ENCODE assay signal across 13 mouse cellular contexts in the genomic region with DNA sequence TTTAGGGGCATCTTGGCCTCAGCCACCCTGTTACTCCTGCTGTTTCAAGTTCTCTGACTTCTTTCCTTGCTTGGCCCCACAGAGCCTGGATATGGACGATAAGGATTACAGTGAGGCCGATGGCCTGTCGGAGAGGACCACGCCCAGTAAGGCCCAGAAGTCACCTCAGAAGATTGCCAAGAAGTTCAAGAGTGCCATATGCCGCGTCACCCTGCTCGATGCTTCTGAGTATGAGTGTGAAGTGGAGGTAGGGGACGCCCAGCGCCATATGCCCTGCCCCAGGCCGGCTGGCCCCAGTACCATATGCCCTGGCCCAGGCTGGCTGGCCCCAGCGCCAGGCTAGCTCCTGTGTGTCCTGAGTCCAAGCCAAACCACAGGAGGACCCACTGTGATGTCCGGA. TPM values are rescaled to one million over a fixed set of nuclear protein-coding genes. Genes with fewer than 3 reads are reported as not detected.
DNase-seq lines count a peak whose midpoint lies in the region; ATAC-seq and TF ChIP-seq lines count a peak whose summit lies in the region.
"Had no signal": no experiment of that assay in that cellular context is flagged by ENCODE, and none has a peak within 500 bp of the region (broad histone marks: within the 10 kb centered on the region; RNA-seq: fewer than 3 reads in every experiment).

No protein-coding gene starts in this region.

- H3K4me2 ChIP-seq in hindbrain, postnatal 0 days (ENCODE audit: low read depth, low read length), result no peak overlapping the region
- H3K4me2 ChIP-seq in hindbrain, embryonic 14.5 days (replicated peaks), result no peak overlapping the region
- H3K4me2 ChIP-seq: embryonic facial prominence, embryonic 13.5 days had no signal

- H3K4me1 ChIP-seq in hindbrain, postnatal 0 days (ENCODE audit: insufficient read depth, low read length), result no peaks in the 10 kb centered on the region
- H3K4me1 ChIP-seq in hindbrain, embryonic 14.5 days (replicated peaks; ENCODE audit: control insufficient read depth, insufficient read depth, low read length), result peaks cover 9% of the 10 kb centered on the region
- H3K4me1 ChIP-seq in erythroblast, embryonic 14.5 days (ENCODE audit: control insufficient read depth), result peaks cover 62% of the 10 kb centered on the region

- peaks cover 21% of the 10 kb centered on the region for H3K36me3 ChIP-seq in hindbrain, postnatal 0 days (ENCODE audit: insufficient read depth, low read length)
- H3K36me3 ChIP-seq in hindbrain, embryonic 14.5 days (replicated peaks; ENCODE audit: control insufficient read depth, insufficient read depth), result peaks cover 49% of the 10 kb centered on the region
- H3K36me3 ChIP-seq in erythroblast, embryonic 14.5 days (ENCODE audit: control insufficient read depth), result peaks cover 16% of the 10 kb centered on the region

- H3K27me3 ChIP-seq in hindbrain, postnatal 0 days (ENCODE audit: insufficient read depth, low read length), result no peaks in the 10 kb centered on the region
- no peaks in the 10 kb centered on the region for H3K27me3 ChIP-seq in hindbrain, embryonic 14.5 days (ENCODE audit: control insufficient read depth, insufficient read depth, low read length)
- H3K27me3 ChIP-seq in erythroblast, embryonic 14.5 days (ENCODE audit: control insufficient read depth), result no peaks in the 10 kb centered on the region
- H3K27me3 ChIP-seq: embryonic facial prominence, embryonic 13.5 days had no signal

- DNase-seq in hindbrain, postnatal 0 days (ENCODE audit: low spot score), result no peak
- DNase-seq in hindbrain, embryonic 14.5 days (ENCODE audit: low spot score), result no peak
- DNase-seq in right cerebral cortex, postnatal 10 days (ENCODE audit: low spot score in 2 of 2), result no peak
- no peak for DNase-seq in adrenal gland, adult 18-20 months (ENCODE audit: low spot score in 2 of 2)
- no peak for DNase-seq in gastrocnemius, postnatal 14 days
- DNase-seq: gastrocnemius, postnatal 25 days; lung, postnatal 36 days; right cerebral cortex, postnatal 25 days; thymus, postnatal 25 days had no signal

- H3K9me3 ChIP-seq in hindbrain, postnatal 0 days (ENCODE audit: low read length), result no peaks in the 10 kb centered on the region
- no peaks in the 10 kb centered on the region for H3K9me3 ChIP-seq in hindbrain, embryonic 14.5 days (ENCODE audit: control insufficient read depth, low read length)
- no peaks in the 10 kb centered on the region for H3K9me3 ChIP-seq in erythroblast, embryonic 14.5 days (ENCODE audit: control insufficient read depth, low read length)
- H3K9me3 ChIP-seq: embryonic facial prominence, embryonic 13.5 days had no signal

- peak; percentile 46; the same call in 1 of the 2 replicates for ATAC-seq in hindbrain, postnatal 0 days
- ATAC-seq in hindbrain, embryonic 14.5 days (ENCODE audit: low FRiP score), result no peak
- peak; percentile 85 for ATAC-seq in cerebellum, adult (ENCODE audit: insufficient number of reproducible peaks, low FRiP score, low TSS enrichment)
- ATAC-seq in megakaryocyte-erythroid progenitor cell, adult 5-6 weeks (replicated peaks; ENCODE audit: low FRiP score, low TSS enrichment, poor library complexity, severe bottlenecking), result peak; percentile 84

- no peak for TF ChIP-seq CTCF in hindbrain, postnatal 0 days (IDR thresholded peaks at IDR 0.05; ENCODE audit: low read depth)

- WGBS in hindbrain, postnatal 0 days, result 79% methylated on average over 12 of the region's 12 CpGs
- 94% methylated on average over 12 of the region's 12 CpGs for WGBS in hindbrain, embryonic 14.5 days

- no peak overlapping the region for H3K9ac ChIP-seq in hindbrain, postnatal 0 days (replicated peaks; ENCODE audit: low read length)
- no peak overlapping the region for H3K9ac ChIP-seq in hindbrain, embryonic 14.5 days
- H3K9ac ChIP-seq: embryonic facial prominence, embryonic 13.5 days had no signal

- H3K27ac ChIP-seq in hindbrain, postnatal 0 days, result no peak overlapping the region
- H3K27ac ChIP-seq in hindbrain, embryonic 14.5 days, result no peak overlapping the region
- H3K27ac ChIP-seq: embryonic facial prominence, embryonic 13.5 days had no signal

- no peak overlapping the region for H3K4me3 ChIP-seq in hindbrain, postnatal 0 days (ENCODE audit: low read length)
- H3K4me3 ChIP-seq in hindbrain, embryonic 14.5 days (replicated peaks; ENCODE audit: low read length), result no peak overlapping the region
- H3K4me3 ChIP-seq in erythroblast, embryonic 14.5 days (replicated peaks), result peak overlapping the region; percentile 52
- H3K4me3 ChIP-seq: embryonic facial prominence, embryonic 13.5 days had no signal

- intact Hi-C loops in gastrocnemius, postnatal 14 days (cut with DNase I; ENCODE audit: low total_unique reads), result loop anchor here (5.0 kb wide), 1 partner anchor 73 kb away; the partner anchor contains the start of gene Epb41l1

RNA-seq across cellular contexts. Expression of gene Aar2, which starts 52.5 kb away (rescaled TPM):
- total RNA-seq in hindbrain, postnatal 0 days (2014; rRNA removed), result 47.4 and 61.6 TPM in 2 replicates
- 39.2 and 40.3 TPM in 2 replicates for polyA plus RNA-seq in hindbrain, postnatal 0 days (2015; fragmentation: Nextera tagmentation; extraction: Ambion mirVana)
- polyA plus RNA-seq in hindbrain, embryonic 14.5 days (2014; fragmentation: Nextera tagmentation; extraction: Ambion mirVana), result 53.5 and 55.0 TPM in 2 replicates
- 0.68 and 1.2 TPM in 2 replicates for polyA plus RNA-seq in erythroblast, embryonic 14.5 days (2012)
- total RNA-seq in megakaryocyte-erythroid progenitor cell, adult 5-6 weeks (2014; fragmentation: Nextera tagmentation), result 20.2 and 21.2 TPM in 2 replicates
- 8.3 and 16.9 TPM in 2 replicates for total RNA-seq in megakaryocyte-erythroid progenitor cell, adult 5-6 weeks (2017)
- total RNA-seq in adrenal gland, adult 18-20 months (2021), result 10 to 100 TPM; 34.8 to 34.9 TPM
- 10 to 100 TPM; 18.9 to 20.1 TPM for total RNA-seq in gastrocnemius, postnatal 14 days (2021)
